Comparison of ENCODE assay signal across 8 mouse cellular contexts in genomic region chr7:47132931-47133260, GRCm38 (mm10). TPM values are rescaled to one million over a fixed set of nuclear protein-coding genes. Genes with fewer than 3 reads are reported as not detected.
DNase-seq lines count a peak whose midpoint lies in the region; ATAC-seq and TF ChIP-seq lines count a peak whose summit lies in the region.

No protein-coding gene starts in this region.

- TF ChIP-seq CTCF in lung, embryonic 14.5 days (IDR thresholded peaks at IDR 0.05; ENCODE audit: low read depth) = no peak
- TF ChIP-seq CTCF in olfactory bulb, adult 2 months (IDR thresholded peaks at IDR 0.05; ENCODE audit: insufficient read depth, low read depth, low read length) = 0 out of 2 replicates have a peak, but pooled peaks have one; percentile 42

- ATAC-seq in lung, embryonic 14.5 days (ENCODE audit: insufficient read depth) = no peak; the same call in 1 of the 2 replicates
- no peak for ATAC-seq in forebrain, embryonic 12.5 days (ENCODE audit: low FRiP score)
- ATAC-seq in limb, embryonic 11.5 days (ENCODE audit: insufficient number of reproducible peaks, low FRiP score, low TSS enrichment, low read depth) = no peak
- no peak for ATAC-seq in CD4-positive, CD25-positive, alpha-beta regulatory T cell, adult 4 months

- peak overlapping the region; percentile 59; the same call in 1 of the 2 replicates for H3K9ac ChIP-seq in lung, embryonic 14.5 days
- H3K9ac ChIP-seq in forebrain, embryonic 12.5 days = peak overlapping the region; percentile 78
- no peak overlapping the region for H3K9ac ChIP-seq in limb, embryonic 11.5 days (ENCODE audit: low read length)

- H3K9me3 ChIP-seq in lung, embryonic 14.5 days (ENCODE audit: low read depth, low read length) = no peaks in the 10 kb centered on the region
- no peaks in the 10 kb centered on the region for H3K9me3 ChIP-seq in forebrain, embryonic 12.5 days
- no peaks in the 10 kb centered on the region for H3K9me3 ChIP-seq in limb, embryonic 11.5 days (ENCODE audit: control insufficient read depth, low read length)

- H3K27ac ChIP-seq in lung, embryonic 14.5 days (ENCODE audit: low read depth) = no peak overlapping the region
- peak overlapping the region; percentile 83 for H3K27ac ChIP-seq in forebrain, embryonic 12.5 days
- no peak overlapping the region for H3K27ac ChIP-seq in limb, embryonic 11.5 days (replicated peaks; ENCODE audit: low read depth, low read length)
- H3K27ac ChIP-seq in olfactory bulb, adult 2 months (ENCODE audit: insufficient read depth, low read depth, low read length) = peak overlapping the region; percentile 78

- no peaks in the 10 kb centered on the region for H3K4me1 ChIP-seq in lung, embryonic 14.5 days (ENCODE audit: insufficient read depth)
- H3K4me1 ChIP-seq in forebrain, embryonic 12.5 days = peaks cover 10% of the 10 kb centered on the region
- peaks cover 5% of the 10 kb centered on the region; the same call in 1 of the 2 replicates for H3K4me1 ChIP-seq in limb, embryonic 11.5 days (ENCODE audit: control insufficient read depth, insufficient read depth, low read length)
- H3K4me1 ChIP-seq in olfactory bulb, adult 2 months (ENCODE audit: control insufficient read depth, insufficient read depth, low read length) = peaks cover 21% of the 10 kb centered on the region

- H3K4me3 ChIP-seq in lung, embryonic 14.5 days (ENCODE audit: low read depth, low read length) = peak overlapping the region; percentile 63
- H3K4me3 ChIP-seq in forebrain, embryonic 12.5 days (replicated peaks) = peak overlapping the region; percentile 71
- peak overlapping the region; percentile 56 for H3K4me3 ChIP-seq in limb, embryonic 11.5 days (ENCODE audit: low read depth, low read length)
- peak overlapping the region; percentile 92 for H3K4me3 ChIP-seq in olfactory bulb, adult 2 months (ENCODE audit: insufficient read depth, low read depth, low read length)

- DNase-seq in lung, embryonic 14.5 days = no peak
- DNase-seq in lung, postnatal 36 days = no peak
- DNase-seq in limb, embryonic 11.5 days (ENCODE audit: low spot score) = no peak
- no peak for DNase-seq in gastrocnemius, postnatal 36 days
- no peak for DNase-seq in adrenal gland, adult 18-20 months (ENCODE audit: low spot score in 2 of 2)

- 2% methylated on average over 10 of the region's 10 CpGs for WGBS in lung, embryonic 14.5 days
- WGBS in forebrain, embryonic 12.5 days = 1% methylated on average over 10 of the region's 10 CpGs
- WGBS in limb, embryonic 11.5 days = 2% methylated on average over 10 of the region's 10 CpGs
- WGBS in olfactory bulb, adult 2 months = 2% methylated on average over 10 of the region's 10 CpGs

- TF ChIP-seq POLR2A in olfactory bulb, adult 2 months (IDR thresholded peaks at IDR 0.05; ENCODE audit: insufficient read depth, low read depth, low read length) = no peak

- H3K4me2 ChIP-seq in lung, embryonic 14.5 days = peak overlapping the region; percentile 94
- H3K4me2 ChIP-seq in forebrain, embryonic 12.5 days = peak overlapping the region; percentile 86
- peak overlapping the region; percentile 97 for H3K4me2 ChIP-seq in limb, embryonic 11.5 days (ENCODE audit: low read depth, severe bottlenecking)

- peaks cover 50% of the 10 kb centered on the region for H3K27me3 ChIP-seq in lung, embryonic 14.5 days (ENCODE audit: insufficient read depth, low read length)
- H3K27me3 ChIP-seq in forebrain, embryonic 12.5 days = peaks cover 64% of the 10 kb centered on the region
- H3K27me3 ChIP-seq in limb, embryonic 11.5 days (ENCODE audit: control insufficient read depth, insufficient read depth, low read length) = peaks cover 46% of the 10 kb centered on the region

- intact Hi-C loops in gastrocnemius, postnatal 36 days (cut with DNase I) = no loop called here

- H3K36me3 ChIP-seq in lung, embryonic 14.5 days (ENCODE audit: insufficient read depth) = no peaks in the 10 kb centered on the region
- H3K36me3 ChIP-seq in forebrain, embryonic 12.5 days (replicated peaks) = no peaks in the 10 kb centered on the region
- H3K36me3 ChIP-seq in limb, embryonic 11.5 days (ENCODE audit: control insufficient read depth, insufficient read depth, low read length) = no peaks in the 10 kb centered on the region

RNA-seq across cellular contexts. Expression of gene Ptpn5, which starts 0.6 kb away (rescaled TPM):
- polyA plus RNA-seq in lung, embryonic 14.5 days (2014; fragmentation: Nextera tagmentation; extraction: Ambion mirVana) = 6.9 and 7.0 TPM in 2 replicates
- polyA plus RNA-seq in forebrain, embryonic 12.5 days (2016; fragmentation: Nextera tagmentation; extraction: Ambion mirVana) = 30.6 and 34.5 TPM in 2 replicates
- polyA plus RNA-seq in limb, embryonic 11.5 days (2014; fragmentation: Nextera tagmentation; extraction: Ambion mirVana) = 0.39 and 0.43 TPM in 2 replicates
- polyA plus RNA-seq in olfactory bulb, adult 2 months (2012; ENCODE audit: insufficient read depth, insufficient read length, low replicate concordance, missing spikeins) = not detected in 2 replicates
- polyA plus RNA-seq in CD4-positive, CD25-positive, alpha-beta regulatory T cell, adult 4 months (2017; shearing (Covaris generic)) = 10 to 100 TPM in 1 of 2 experiments, 1 to 10 TPM in 1; 9.8 to 17.8 TPM
- total RNA-seq in gastrocnemius, postnatal 36 days (2021) = not detected
- total RNA-seq in adrenal gland, adult 18-20 months (2021) = 1 to 10 TPM in 1 of 2 experiments, under 1 TPM in 1; 0.13 to 1.4 TPM

Comparison
In these comparisons a context has a peak if more than half of its experiments do, and no peak if none do; other contexts are left out.
1. H3K27ac ChIP-seq: peak in forebrain, embryonic 12.5 days (single experiment) and olfactory bulb, adult 2 months (single experiment); none in lung, embryonic 14.5 days (single experiment) and limb, embryonic 11.5 days (single experiment).
2. Peak in every context shown above with its lines, with median percentiles within 50 percentile points of each other: H3K4me2 ChIP-seq and H3K4me3 ChIP-seq.